Mouse (Mus musculus) retina, postnatal 7 days (tissue): ENCODE data around the gene Apobr.

ENCODE experiments used
- DNase-seq: peaks from one replicate; pipeline ENCODE4 v3.0.0-alpha.2; 2012; ENCODE audit warnings: low read depth, low spot score

Gene Apobr

GRCm38 (mm10) chr7:126584506-126584977 lies at the start of gene Apobr:
Gene Apobr (plus strand): TSS chr7:126584942.
- no peak for DNase-seq

GRCm38 (mm10) chr7:126535766-126536165 lies 49.0 kb upstream of the Apobr start:
- DNase-seq: no peak

- no peak for DNase-seq
Measured at GRCm38 (mm10) chr7:126536466-126536865, 48.3 kb upstream of the Apobr start.

GRCm38 (mm10) chr7:126537820-126538585 lies 46.7 kb upstream of the Apobr start:
- no peak for DNase-seq

- DNase-seq: no peak
Measured at GRCm38 (mm10) chr7:126541661-126542060, 43.1 kb upstream of the Apobr start.

- DNase-seq: no peak
Measured at GRCm38 (mm10) chr7:126545631-126546030, 39.1 kb upstream of the Apobr start.

- no peak for DNase-seq
Measured at GRCm38 (mm10) chr7:126554796-126555195, 29.9 kb upstream of the Apobr start.

- no peak for DNase-seq
Measured at GRCm38 (mm10) chr7:126556635-126557034, 28.1 kb upstream of the Apobr start.

GRCm38 (mm10) chr7:126565693-126566092 lies 19.0 kb upstream of the Apobr start:
- no peak for DNase-seq

- peak; percentile 89 for DNase-seq
Measured at GRCm38 (mm10) chr7:126566094-126566765, 18.5 kb upstream of the Apobr start, which contains the start of gene Eif3c. Gene Eif3c (minus strand): TSS chr7:126566411.

GRCm38 (mm10) chr7:126576946-126577345 lies 7.8 kb upstream of the Apobr start:
- peak; percentile 38 for DNase-seq

- DNase-seq: peak; percentile 41
Measured at GRCm38 (mm10) chr7:126579172-126579571, 5.6 kb upstream of the Apobr start.

- DNase-seq: no peak
Measured at GRCm38 (mm10) chr7:126581661-126582060, 3.1 kb upstream of the Apobr start.

- no peak for DNase-seq
Measured at GRCm38 (mm10) chr7:126582759-126583158, 2.0 kb upstream of the Apobr start.

- peak; percentile 82 for DNase-seq
Measured at GRCm38 (mm10) chr7:126583251-126583709, 1.5 kb upstream of the Apobr start.

- no peak for DNase-seq
Measured at GRCm38 (mm10) chr7:126583761-126584160, 981 bp upstream of the Apobr start.

- DNase-seq: no peak
Measured at GRCm38 (mm10) chr7:126585717-126586116, 975 bp downstream of the Apobr start, which contains the start of gene Cln3. Gene Cln3 (minus strand): TSS chr7:126585817.

- DNase-seq: no peak
Measured at GRCm38 (mm10) chr7:126586839-126587238, 2.1 kb downstream of the Apobr start.

GRCm38 (mm10) chr7:126587779-126588178 lies 3.0 kb downstream of the Apobr start:
- DNase-seq: peak; percentile 48

- DNase-seq: no peak
Measured at GRCm38 (mm10) chr7:126594862-126595561, 10.3 kb downstream of the Apobr start, which contains the start of gene Il27. Gene Il27 (minus strand): TSS chr7:126594941.

- DNase-seq: no peak
Measured at GRCm38 (mm10) chr7:126595890-126596289, 11.1 kb downstream of the Apobr start.

GRCm38 (mm10) chr7:126596414-126596813 lies 11.7 kb downstream of the Apobr start:
- no peak for DNase-seq
